Mouse (Mus musculus) gastrocnemius, postnatal 10 days (tissue): ENCODE data around the gene Drg2. TPM values are rescaled to one million over a fixed set of nuclear protein-coding genes. Genes with fewer than 3 reads are reported as not detected.
"Not testable (repeated sequence)": the region's sequence is repeated elsewhere in the genome, so short reads cannot be mapped to it uniquely, and the experiment has no call there.

Experiments used
- DNase-seq: peaks from one replicate; pipeline ENCODE4 v3.0.0; 2021; ENCODE audit warnings: mixed read lengths
- long read RNA-seq, 2 experiments: library from polyadenylated mRNA; stranded (forward); transcript quantifications; one replicate each; pipeline ENCODE4 v2.0.0; 2021
- total RNA-seq, 2 experiments: library from RNA; stranded (reverse); gene quantifications; 2 replicates each; pipeline ENCODE4 v1.2.3; 2021

Drg2 gene
- 10 to 100 TPM; 32.6 to 34.0 TPM for total RNA-seq
- long read RNA-seq, experiment 1, transcript Drg2-201 (13 exons, 1,788 nt) = major isoform, 57 of 60 reads
- long read RNA-seq, experiment 1, partial matches to known transcripts = 1 of 60 reads
- long read RNA-seq, experiment 1, other reads (novel, unspliced or antisense) = 2 of 60 reads
- long read RNA-seq, experiment 2, transcript Drg2-201 (13 exons, 1,788 nt) = major isoform, 46 of 48 reads
- long read RNA-seq, experiment 2, partial matches to known transcripts = 1 of 48 reads
- long read RNA-seq, experiment 2, other reads (novel, unspliced or antisense) = 1 of 48 reads

DNA sequence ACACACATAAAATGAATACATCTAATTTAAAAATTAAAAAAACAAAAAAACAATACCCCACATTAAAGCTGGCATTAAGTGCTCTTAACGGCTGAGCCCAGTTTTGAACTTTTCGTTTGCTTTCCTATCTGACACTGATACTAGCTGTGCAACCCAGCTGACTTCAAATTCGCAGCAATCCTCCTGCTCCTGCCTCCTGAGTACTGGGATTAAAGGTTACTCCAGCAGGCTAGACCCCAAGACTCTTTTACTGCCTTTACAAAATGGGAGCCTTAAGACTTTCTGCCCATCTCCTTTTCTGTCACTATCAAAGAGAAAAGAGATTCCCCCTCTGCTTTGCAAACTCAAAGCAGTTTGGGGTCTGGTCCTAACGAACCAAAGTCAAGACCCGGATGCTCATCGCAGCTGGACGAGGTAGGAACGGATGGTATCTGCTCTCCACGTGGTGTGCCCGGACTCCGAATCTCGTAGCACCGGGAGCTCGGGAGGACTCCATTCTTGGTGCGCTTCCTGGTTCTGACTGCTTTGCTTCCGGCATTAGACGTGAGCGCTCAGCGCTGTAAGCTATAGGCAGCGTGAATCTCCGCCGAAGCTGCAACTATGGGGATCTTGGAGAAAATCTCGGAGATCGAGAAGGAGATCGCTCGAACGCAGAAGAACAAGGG is at the start of gene Drg2:
TSS of gene Drg2 (plus strand) at position 512 of the 665 bp plus-strand sequence.
- DNase-seq = peak; percentile 83

- no peak for DNase-seq
These were observed 47.8 kb upstream of the Drg2 start for GRCm38 (mm10) chr11:60406606-60407005.

GRCm38 (mm10) chr11:60412173-60412572 is 42.2 kb upstream of the Drg2 start:
- DNase-seq = peak; percentile 68

DNA sequence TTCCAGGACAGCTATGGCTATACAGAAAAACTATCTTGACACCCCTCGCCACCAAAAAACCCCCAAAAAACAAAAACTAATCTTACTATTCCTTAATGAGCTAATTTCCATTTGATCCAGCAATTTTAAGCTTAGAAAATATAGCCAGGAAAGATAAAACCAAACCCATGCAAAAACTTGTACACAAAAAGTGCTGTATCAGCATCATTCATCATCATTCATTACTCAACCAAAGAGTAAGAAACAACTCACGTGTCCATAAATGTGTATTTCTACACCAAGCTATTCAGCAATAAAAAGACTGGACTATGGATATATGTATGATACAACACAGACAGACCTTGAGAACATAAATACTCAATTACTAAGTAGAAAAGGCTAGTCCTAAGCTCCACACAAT is 41.5 kb upstream of the Drg2 start:
- no peak for DNase-seq

GRCm38 (mm10) chr11:60416590-60416962 is 37.8 kb upstream of the Drg2 start:
- DNase-seq = no peak

DNA sequence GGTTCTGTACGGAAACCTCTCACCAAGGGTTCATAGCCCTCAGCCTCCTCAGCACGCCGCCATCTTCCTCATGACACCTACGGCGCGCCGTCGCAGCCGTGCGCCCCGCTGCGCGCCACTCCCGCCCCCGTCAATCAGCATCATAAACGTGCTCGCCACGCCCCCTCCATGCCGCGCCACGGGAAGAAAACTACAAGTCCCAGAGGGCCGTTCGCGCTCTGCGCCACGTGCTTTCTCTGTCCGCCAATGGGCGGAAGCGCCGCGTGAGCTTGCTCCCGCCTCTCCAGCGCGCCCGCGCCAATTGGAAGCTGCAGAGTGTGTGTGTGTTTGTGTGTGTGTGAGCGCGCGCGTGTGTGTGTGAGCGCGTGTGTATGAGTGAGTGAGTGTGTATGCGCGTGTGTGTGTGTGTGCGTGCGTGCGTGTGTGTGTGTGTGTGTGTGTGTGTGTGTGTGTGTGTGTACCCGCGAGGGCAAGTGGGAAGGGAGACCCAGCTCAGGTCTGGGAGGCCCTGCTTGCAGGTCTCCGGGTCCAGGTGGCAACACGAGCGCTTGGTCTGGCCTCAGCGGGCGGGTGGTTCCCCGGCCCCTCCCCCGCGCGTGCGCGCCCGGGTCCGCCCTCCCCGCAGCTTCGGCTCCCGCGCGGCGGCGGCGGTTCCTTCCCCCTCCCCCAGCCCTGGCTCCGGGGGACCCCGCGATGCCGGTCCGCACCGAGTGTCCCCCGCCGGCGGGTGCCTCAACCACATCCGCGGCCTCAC is 37.3 kb upstream of the Drg2 start, which contains the start of gene Gid4:
TSS of gene Gid4 (plus strand) at position 183 of the 754 bp plus-strand sequence.
- DNase-seq = peak; percentile 98

GRCm38 (mm10) chr11:60417717-60418472 is 36.5 kb upstream of the Drg2 start, which contains the start of gene Atpaf2:
Gene Atpaf2 (minus strand): TSS chr11:60418457.
- peak; percentile 43 for DNase-seq

DNA sequence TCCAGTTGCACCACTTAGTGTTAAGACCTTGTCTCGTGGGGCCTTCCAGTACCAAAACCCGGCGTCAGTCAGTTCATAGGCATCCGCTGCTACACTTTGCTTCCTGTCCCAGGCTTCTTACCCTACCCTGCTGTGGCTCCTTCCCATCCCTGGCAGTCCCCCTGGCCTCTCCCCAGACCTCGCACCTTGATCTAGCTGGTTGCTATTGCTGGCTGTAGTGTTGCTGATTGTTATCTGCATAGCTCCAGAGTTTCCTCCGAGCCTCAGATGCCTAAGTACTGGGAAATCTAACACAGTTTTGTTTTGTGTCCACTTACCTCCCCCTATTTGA is 36.0 kb upstream of the Drg2 start:
- DNase-seq = no peak

- DNase-seq = no peak
These were observed 32.2 kb upstream of the Drg2 start for GRCm38 (mm10) chr11:60422046-60422668.

DNA sequence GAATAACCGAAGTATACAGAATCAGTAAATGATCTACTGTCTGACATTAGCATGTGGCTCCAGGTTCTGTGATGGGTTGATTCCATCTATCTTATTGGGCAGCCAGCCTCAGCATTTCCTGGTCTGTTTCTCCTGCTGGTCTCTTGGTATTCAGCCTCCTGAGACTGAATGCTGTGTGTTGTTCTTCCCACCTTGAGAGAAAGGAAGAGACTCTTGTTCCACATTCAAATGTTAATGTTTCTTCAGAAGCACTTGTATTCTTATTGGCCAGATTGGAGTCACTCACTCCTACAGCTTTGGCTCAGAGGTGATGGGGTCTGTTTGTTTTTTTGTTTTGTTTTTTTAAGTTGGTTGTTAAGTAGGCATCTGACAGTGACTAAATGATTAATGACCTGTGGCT is 31.4 kb upstream of the Drg2 start:
- DNase-seq = no peak

DNA sequence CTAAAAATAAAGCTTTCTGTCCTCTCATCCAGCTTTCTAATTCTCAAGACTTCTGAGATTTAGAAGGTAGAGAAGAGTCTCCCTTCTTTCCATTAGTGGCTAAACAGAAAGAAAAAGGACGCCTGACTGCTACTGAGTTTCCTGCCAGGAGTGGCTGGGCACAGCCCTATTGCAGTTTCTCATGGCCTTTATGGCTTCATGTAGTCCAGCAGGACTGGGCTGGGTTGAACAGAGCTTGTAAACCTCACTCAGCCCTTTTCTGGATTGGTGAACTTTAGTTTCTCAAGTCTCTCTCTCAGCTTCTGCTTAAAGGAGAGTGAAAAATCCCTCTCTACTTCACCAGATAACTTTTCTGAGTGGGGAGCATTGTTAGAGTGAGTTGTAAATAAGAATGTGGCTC is 28.0 kb upstream of the Drg2 start:
- DNase-seq = no peak

- DNase-seq = no peak
These were observed 26.8 kb upstream of the Drg2 start for GRCm38 (mm10) chr11:60427628-60428027.

DNA sequence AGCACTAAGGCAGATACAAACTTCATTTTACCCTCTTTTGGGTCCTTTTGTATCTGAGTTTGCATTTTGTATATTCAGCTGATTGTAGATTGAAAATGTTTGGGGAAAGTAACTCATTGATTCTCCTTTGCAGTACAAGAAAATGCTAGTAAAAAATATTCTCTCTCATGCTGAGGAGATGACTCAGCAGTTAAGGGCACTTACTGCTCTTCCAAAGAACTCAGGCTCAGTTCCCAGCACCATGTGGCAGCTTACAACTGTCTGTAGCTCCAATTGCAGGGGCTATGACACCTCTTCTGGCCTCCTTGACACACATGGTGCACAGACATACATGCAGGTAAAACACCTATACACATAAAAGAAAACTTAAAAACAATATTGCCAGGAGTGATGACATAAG is 20.9 kb upstream of the Drg2 start:
- DNase-seq = no peak

- DNase-seq = no peak
These were observed 19.3 kb upstream of the Drg2 start for GRCm38 (mm10) chr11:60435133-60435532.

DNA sequence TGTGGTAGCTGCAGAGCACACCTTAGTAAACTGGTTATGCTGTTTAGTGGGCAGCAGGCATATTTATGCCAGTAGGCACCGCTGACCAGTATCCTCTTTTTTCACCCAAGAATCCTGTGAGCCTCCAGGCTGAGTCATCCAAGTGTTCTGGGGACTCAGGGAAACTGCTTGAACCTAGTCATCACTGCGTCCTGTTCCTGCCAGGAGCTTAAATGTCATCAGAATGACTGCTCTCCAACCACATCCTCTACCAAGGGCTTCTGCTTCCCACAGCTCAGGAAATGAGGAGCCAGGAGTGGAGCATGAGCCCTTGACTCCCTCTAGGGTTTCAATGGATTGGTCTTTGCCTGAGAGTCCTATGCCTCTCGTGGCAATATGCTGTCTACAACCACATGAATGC is 17.8 kb upstream of the Drg2 start:
- no peak for DNase-seq

DNA sequence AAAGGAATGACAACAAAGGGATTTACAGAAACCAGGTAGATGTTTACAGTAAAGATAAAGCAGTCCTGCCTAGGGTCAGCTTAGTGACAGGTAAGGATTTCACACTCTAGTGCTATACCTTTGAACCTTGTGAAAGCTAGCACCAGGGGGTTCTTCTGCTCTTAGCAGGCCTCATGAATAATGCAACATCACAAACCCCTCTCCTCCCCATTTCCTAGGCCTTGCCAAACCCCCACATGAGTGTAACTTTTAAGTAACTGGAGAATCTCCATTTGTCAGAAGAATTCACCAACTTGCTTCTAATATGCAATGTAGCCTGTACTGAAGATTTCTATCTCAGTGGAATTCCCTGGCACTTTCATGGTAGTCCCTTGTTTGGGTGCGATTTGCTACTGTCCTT is 14.8 kb upstream of the Drg2 start:
- DNase-seq = not testable (repeated sequence)

DNA sequence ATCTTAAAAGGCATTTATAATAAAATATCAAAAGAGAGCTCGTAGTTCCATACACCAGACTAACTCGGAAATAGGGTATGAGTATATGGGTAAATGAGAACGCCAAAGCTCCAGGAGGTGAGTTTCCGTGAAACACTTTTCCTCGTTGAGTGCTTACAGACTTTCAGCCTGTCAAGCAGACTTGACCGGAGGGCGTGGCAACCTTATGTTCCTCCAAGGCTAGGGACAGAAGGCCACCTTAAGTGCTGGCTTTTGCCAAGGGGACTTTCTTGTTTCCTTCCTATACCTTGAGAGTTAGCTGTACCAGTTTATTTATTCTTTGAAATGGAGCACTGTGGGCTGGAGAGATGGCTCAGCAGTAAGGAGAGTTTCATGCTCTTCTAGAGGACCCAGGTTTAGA is 14.2 kb upstream of the Drg2 start:
- no peak for DNase-seq

- no peak for DNase-seq
These were observed 11.5 kb upstream of the Drg2 start for GRCm38 (mm10) chr11:60442896-60443295.

GRCm38 (mm10) chr11:60444007-60444406 is 10.4 kb upstream of the Drg2 start:
- no peak for DNase-seq

DNA sequence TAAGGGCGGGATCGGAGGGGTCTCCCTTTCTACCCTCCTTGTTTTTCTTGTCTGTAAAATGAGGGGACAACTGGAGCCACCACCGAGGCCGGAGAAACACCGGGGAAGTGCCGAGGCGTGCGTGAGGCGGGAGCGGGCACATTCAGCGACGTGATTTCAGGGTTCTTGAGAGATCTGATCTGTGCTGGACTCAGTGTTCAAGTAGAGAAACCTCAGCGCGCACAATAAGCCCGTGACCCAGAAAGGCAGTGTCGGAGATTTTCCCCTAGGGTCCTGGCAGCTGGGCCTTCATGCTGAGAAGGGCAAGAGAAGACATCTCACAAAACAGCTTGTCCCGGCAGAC is 325 bp downstream of the Drg2 start:
- no peak for DNase-seq

- DNase-seq = no peak
These were observed 3.6 kb downstream of the Drg2 start for GRCm38 (mm10) chr11:60457973-60458372.

GRCm38 (mm10) chr11:60465943-60466380 is 11.6 kb downstream of the Drg2 start:
- peak; percentile 36 for DNase-seq
